Mouse (Mus musculus) embryonic facial prominence, embryonic 15.5 days (tissue): Measurements from ENCODE around the gene Hhip. TPM values are rescaled to one million over a fixed set of nuclear protein-coding genes. Genes with fewer than 3 reads are reported as not detected.

ENCODE experiments used
- ATAC-seq: fragments of 200-750 bp; cut with Nextera tagmentation; 2 replicates; pipeline ENCODE4 v1.8.0; 2017; ENCODE audit warnings: low read depth, moderate TSS enrichment; ENCODE audit not compliant: insufficient number of reproducible peaks, low FRiP score, low TSS enrichment
- H3K27ac ChIP-seq: fragments of 300-500 bp; sonication (generic); replicated peaks from 2 replicates; pipeline ENCODE4 v1.5.1; 2015; ENCODE audit warnings: mild to moderate bottlenecking, inconsistent platforms
- H3K27me3 ChIP-seq: fragments of 300-500 bp; sonication (generic); 2 replicates; pipeline ENCODE4 v1.6.1; 2015; ENCODE audit warnings: inconsistent platforms
- H3K36me3 ChIP-seq: fragments of 300-500 bp; sonication (generic); 2 replicates; pipeline ENCODE4 v1.6.1; 2015; ENCODE audit warnings: mild to moderate bottlenecking, inconsistent platforms
- H3K4me1 ChIP-seq: fragments of 300-500 bp; sonication (generic); 2 replicates; pipeline ENCODE4 v1.6.1; 2015; ENCODE audit warnings: inconsistent platforms
- H3K4me2 ChIP-seq: fragments of 300-500 bp; sonication (generic); replicated peaks from 2 replicates; pipeline ENCODE4 v1.6.1; 2015; ENCODE audit warnings: mild to moderate bottlenecking, inconsistent platforms
- H3K4me3 ChIP-seq: fragments of 300-500 bp; sonication (generic); replicated peaks from 2 replicates; pipeline ENCODE4 v1.5.1; 2015; ENCODE audit warnings: mild to moderate bottlenecking, inconsistent platforms
- H3K9ac ChIP-seq: fragments of 300-500 bp; sonication (generic); 2 replicates; pipeline ENCODE4 v1.6.1; 2015; ENCODE audit warnings: inconsistent platforms
- H3K9me3 ChIP-seq: fragments of 300-500 bp; sonication (generic); replicated peaks from 2 replicates; pipeline ENCODE4 v1.6.1; 2016; ENCODE audit warnings: inconsistent platforms
- WGBS: fragments of 180-500 bp; shearing (Covaris S2); methylation state at CpG from one replicate; pipeline ENCODE4 v1.1.7; 2015; 5-methylcytosine and 5-hydroxymethylcytosine counted together
- polyA plus RNA-seq: library from polyadenylated mRNA; unstranded; fragments of >200 nt; fragmentation: Nextera tagmentation; extraction: Ambion mirVana; gene quantifications from 2 replicates; pipeline ENCODE4 v1.2.1, GENCODE M21; 2015

Hhip gene
- polyA plus RNA-seq, 1 experiment from 2014 or later: 13.1 TPM

- no peaks in the 10 kb centered on the region for H3K27me3 ChIP-seq
- H3K4me1 ChIP-seq: peaks cover 7% of the 10 kb centered on the region; the same call in 1 of the 2 replicates
- 35% methylated on average over 4 of the region's 4 CpGs for WGBS
- no peak for ATAC-seq
- no peaks in the 10 kb centered on the region for H3K36me3 ChIP-seq
- no peak overlapping the region for H3K4me3 ChIP-seq
- H3K9me3 ChIP-seq: no peaks in the 10 kb centered on the region
- no peak overlapping the region for H3K4me2 ChIP-seq
- no peak overlapping the region for H3K27ac ChIP-seq
- H3K9ac ChIP-seq: no peak overlapping the region
Measured at GRCm38 (mm10) chr8:79929202-79929601, 128.6 kb downstream of the Hhip start.

- Histone ChIP-seq H3K4me2 (no peak overlapping the region), H3K4me3 (no peak overlapping the region), H3K36me3 (no peaks in the 10 kb centered on the region), H3K9me3 (no peaks in the 10 kb centered on the region), H3K27me3 (no peaks in the 10 kb centered on the region), H3K27ac (no peak overlapping the region), H3K9ac (no peak overlapping the region), H3K4me1 (no peaks in the 10 kb centered on the region)
- ATAC-seq: no peak
- 44% methylated on average over 7 of the region's 7 CpGs for WGBS
Measured at GRCm38 (mm10) chr8:79917211-79917610, 140.6 kb downstream of the Hhip start.
